Mouse (Mus musculus): ENCODE data around the gene Gm10283. TPM values are rescaled to one million over a fixed set of nuclear protein-coding genes. Genes with fewer than 3 reads are reported as not detected.

Gm10283 gene
- total and polyA plus RNA-seq, 2 experiments from 2014 or later, result not detected

GRCm38 (mm10) chr8:60432649-60433048 lies 70.3 kb downstream of the Gm10283 start:
- H3K4me2 ChIP-seq (ENCODE audit: low read depth), result no peak overlapping the region
- no peaks in the 10 kb centered on the region for H3K9me3 ChIP-seq (ENCODE audit: low read length)
- TF ChIP-seq CTCF (IDR thresholded peaks at IDR 0.05; ENCODE audit: low read depth), result no peak

GRCm38 (mm10) chr8:60406358-60406757 lies 96.6 kb downstream of the Gm10283 start:
- DNase-seq (no peak), ATAC-seq (no peak)
- no peak for TF ChIP-seq CTCF (IDR thresholded peaks at IDR 0.05; ENCODE audit: low read depth)
- Histone ChIP-seq H3K4me3 (ENCODE audit: low read depth, low read length) (no peak overlapping the region), H3K36me3 (ENCODE audit: insufficient read depth) (no peaks in the 10 kb centered on the region), H3K4me1 (ENCODE audit: insufficient read depth) (no peaks in the 10 kb centered on the region), H3K4me2 (ENCODE audit: low read depth) (no peak overlapping the region), H3K27me3 (ENCODE audit: insufficient read depth, low read length) (no peaks in the 10 kb centered on the region), H3K27ac (ENCODE audit: low read depth, low read length) (no peak overlapping the region), H3K9ac (no peak overlapping the region), H3K9me3 (ENCODE audit: low read length) (no peaks in the 10 kb centered on the region)
- WGBS, result 85% methylated on average over 8 of the region's 8 CpGs

More at GRCm38 (mm10) chr8:60432649-60433048, 70.3 kb downstream of the Gm10283 start:
- Histone ChIP-seq H3K27me3 (ENCODE audit: insufficient read depth, low read length) (no peaks in the 10 kb centered on the region), H3K9ac (no peak overlapping the region), H3K36me3 (ENCODE audit: insufficient read depth) (no peaks in the 10 kb centered on the region), H3K27ac (ENCODE audit: low read depth, low read length) (no peak overlapping the region), H3K4me3 (ENCODE audit: low read depth, low read length) (no peak overlapping the region), H3K4me1 (ENCODE audit: insufficient read depth) (no peaks in the 10 kb centered on the region)
- ATAC-seq, result no peak
- WGBS, result 94% methylated on average over 5 of the region's 5 CpGs
- no peak for DNase-seq

- Histone ChIP-seq H3K27ac (ENCODE audit: low read depth, low read length) (no peak overlapping the region), H3K9ac (no peak overlapping the region), H3K4me2 (ENCODE audit: low read depth) (no peak overlapping the region), H3K27me3 (ENCODE audit: insufficient read depth, low read length) (no peaks in the 10 kb centered on the region), H3K4me3 (ENCODE audit: low read depth, low read length) (no peak overlapping the region), H3K9me3 (ENCODE audit: low read length) (no peaks in the 10 kb centered on the region), H3K4me1 (ENCODE audit: insufficient read depth) (no peaks in the 10 kb centered on the region), H3K36me3 (ENCODE audit: insufficient read depth) (no peaks in the 10 kb centered on the region)
- 64% methylated on average over 6 of the region's 6 CpGs for WGBS
- ATAC-seq (no peak), DNase-seq (no peak)
- TF ChIP-seq CTCF (IDR thresholded peaks at IDR 0.05; ENCODE audit: low read depth), result no peak
These were observed 97.9 kb downstream of the Gm10283 start for GRCm38 (mm10) chr8:60404994-60405548.

- DNase-seq (no peak), ATAC-seq (peak; percentile 29; the same call in 1 of the 2 replicates)
- H3K4me1 ChIP-seq (ENCODE audit: insufficient read depth), result no peaks in the 10 kb centered on the region
- H3K4me2 ChIP-seq (ENCODE audit: low read depth), result no peak overlapping the region
- WGBS, result 75% methylated on average over 4 of the region's 4 CpGs
- H3K36me3 ChIP-seq (ENCODE audit: insufficient read depth), result no peaks in the 10 kb centered on the region
- H3K27me3 ChIP-seq (ENCODE audit: insufficient read depth, low read length), result no peaks in the 10 kb centered on the region
- H3K4me3 ChIP-seq (ENCODE audit: low read depth, low read length), result no peak overlapping the region
- no peaks in the 10 kb centered on the region for H3K9me3 ChIP-seq (ENCODE audit: low read length)
- H3K9ac ChIP-seq, result no peak overlapping the region
- no peak overlapping the region for H3K27ac ChIP-seq (ENCODE audit: low read depth, low read length)
- TF ChIP-seq CTCF (IDR thresholded peaks at IDR 0.05; ENCODE audit: low read depth), result no peak
These were observed 109.3 kb downstream of the Gm10283 start for GRCm38 (mm10) chr8:60393675-60394074.

GRCm38 (mm10) chr8:60386589-60386988 lies 116.4 kb downstream of the Gm10283 start:
- no peak for TF ChIP-seq CTCF (IDR thresholded peaks at IDR 0.05; ENCODE audit: low read depth)
- no peaks in the 10 kb centered on the region for H3K36me3 ChIP-seq (ENCODE audit: insufficient read depth)
- no peaks in the 10 kb centered on the region for H3K27me3 ChIP-seq (ENCODE audit: insufficient read depth, low read length)
- DNase-seq (no peak), ATAC-seq (no peak)
- H3K9me3 ChIP-seq (ENCODE audit: low read length), result no peaks in the 10 kb centered on the region
- WGBS, result 87% methylated on average over 2 of the region's 2 CpGs
- H3K4me1 ChIP-seq (ENCODE audit: insufficient read depth), result no peaks in the 10 kb centered on the region
- H3K9ac ChIP-seq, result no peak overlapping the region
- H3K4me2 ChIP-seq (ENCODE audit: low read depth), result no peak overlapping the region
- no peak overlapping the region for H3K4me3 ChIP-seq (ENCODE audit: low read depth, low read length)
- no peak overlapping the region for H3K27ac ChIP-seq (ENCODE audit: low read depth, low read length)

Other genes with a start within 250 kb of the Gm10283 start
- 1.4 and 2.2 TPM in 2 replicates for gene Aadat, start 2.7 kb upstream of the Gm10283 start, total RNA-seq (2014; rRNA removed)
- gene Aadat, start 2.7 kb upstream of the Gm10283 start, polyA plus RNA-seq (2015; fragmentation: Nextera tagmentation; extraction: Ambion mirVana), result 0.98 and 1.3 TPM in 2 replicates
- gene Mfap3l, start 129.6 kb upstream of the Gm10283 start, total RNA-seq (2014; rRNA removed), result 8.0 and 9.1 TPM in 2 replicates
- gene Mfap3l, start 129.6 kb upstream of the Gm10283 start, polyA plus RNA-seq (2015; fragmentation: Nextera tagmentation; extraction: Ambion mirVana), result 1.3 and 2.4 TPM in 2 replicates